In genomic region chr1:31260218-31260923, GRCm38 (mm10) we compare ENCODE assay signal across 18 mouse cellular contexts. TPM values are rescaled to one million over a fixed set of nuclear protein-coding genes. Genes with fewer than 3 reads are reported as not detected.
DNase-seq lines count a peak whose midpoint lies in the region; ATAC-seq and TF ChIP-seq lines count a peak whose summit lies in the region.
"Had no signal": no experiment of that assay in that cellular context is flagged by ENCODE, and none has a peak within 500 bp of the region (broad histone marks: within the 10 kb centered on the region; RNA-seq: fewer than 3 reads in every experiment).

No protein-coding gene starts in this region.

- 0 out of 2 replicates have a peak, but pooled peaks cover 1% of the 10 kb centered on the region for H3K9me3 ChIP-seq in heart, postnatal 0 days (replicated peaks; ENCODE audit: control insufficient read depth, low read length)
- no peaks in the 10 kb centered on the region for H3K9me3 ChIP-seq in midbrain, embryonic 10.5 days (replicated peaks)
- H3K9me3 ChIP-seq: forebrain, embryonic 15.5 days; hindbrain, embryonic 12.5 days; midbrain, embryonic 15.5 days had no signal

- no peak for TF ChIP-seq EP300 in heart, postnatal 0 days (IDR thresholded peaks at IDR 0.05; ENCODE audit: low read depth)

- DNase-seq in heart, postnatal 0 days (ENCODE audit: low spot score) = no peak
- DNase-seq in heart, postnatal 4 days = no peak
- peak; percentile 3 to 19 for DNase-seq in layer of hippocampus, postnatal 36 days
- DNase-seq in layer of hippocampus, adult 9-11 months = no peak
- peak; percentile 2 for DNase-seq in ZHBTc4 (ENCODE audit: low read depth, low spot score)
- peak; percentile 19 to 39 for DNase-seq in left cerebral cortex, adult 9 months (ENCODE audit: low spot score in 2 of 2)
- DNase-seq in midbrain, embryonic 10.5 days (ENCODE audit: low spot score) = no peak
- no peak for DNase-seq in ovary, postnatal 36 days (ENCODE audit: low spot score)
- DNase-seq: cerebellum, adult 18-20 months; thymus, postnatal 14 days had no signal

- no peak overlapping the region for H3K9ac ChIP-seq in heart, postnatal 0 days (replicated peaks; ENCODE audit: low read depth, low read length)
- H3K9ac ChIP-seq: forebrain, embryonic 15.5 days; hindbrain, embryonic 12.5 days; midbrain, embryonic 15.5 days had no signal

- no peak overlapping the region; the same call in 1 of the 2 replicates for H3K27ac ChIP-seq in heart, postnatal 0 days (ENCODE audit: low read depth)
- no peak overlapping the region for H3K27ac ChIP-seq in midbrain, embryonic 10.5 days (replicated peaks)
- H3K27ac ChIP-seq: forebrain, embryonic 15.5 days; hindbrain, embryonic 12.5 days; macrophage; midbrain, embryonic 15.5 days had no signal

- no peaks in the 10 kb centered on the region for H3K36me3 ChIP-seq in heart, postnatal 0 days (replicated peaks; ENCODE audit: control insufficient read depth, insufficient read depth, low read length)
- no peaks in the 10 kb centered on the region for H3K36me3 ChIP-seq in midbrain, embryonic 10.5 days
- H3K36me3 ChIP-seq: forebrain, embryonic 15.5 days; hindbrain, embryonic 12.5 days; midbrain, embryonic 15.5 days had no signal

- no peaks in the 10 kb centered on the region for H3K27me3 ChIP-seq in heart, postnatal 0 days (ENCODE audit: control insufficient read depth, insufficient read depth, low read length)
- no peaks in the 10 kb centered on the region for H3K27me3 ChIP-seq in midbrain, embryonic 10.5 days (ENCODE audit: low read depth, poor library complexity, severe bottlenecking)
- H3K27me3 ChIP-seq: forebrain, embryonic 15.5 days; hindbrain, embryonic 12.5 days; midbrain, embryonic 15.5 days had no signal

- H3K4me3 ChIP-seq in heart, postnatal 0 days (ENCODE audit: low read depth, low read length) = no peak overlapping the region
- no peak overlapping the region for H3K4me3 ChIP-seq in midbrain, embryonic 10.5 days
- H3K4me3 ChIP-seq: forebrain, embryonic 15.5 days; hindbrain, embryonic 12.5 days; midbrain, embryonic 15.5 days had no signal

- 0 out of 2 replicates have a peak, but pooled peaks have one; percentile 27 for ATAC-seq in heart, postnatal 0 days (ENCODE audit: insufficient read depth, low read depth)
- ATAC-seq: forebrain, embryonic 15.5 days; midbrain, embryonic 15.5 days had no signal

- H3K4me2 ChIP-seq in heart, postnatal 0 days (ENCODE audit: low read depth, low read length) = no peak overlapping the region
- H3K4me2 ChIP-seq: forebrain, embryonic 15.5 days; hindbrain, embryonic 12.5 days; midbrain, embryonic 15.5 days had no signal

- TF ChIP-seq CTCF in heart, postnatal 0 days (IDR thresholded peaks at IDR 0.05; ENCODE audit: low read depth) = no peak

- no peaks in the 10 kb centered on the region for H3K4me1 ChIP-seq in heart, postnatal 0 days (ENCODE audit: control insufficient read depth, insufficient read depth)
- H3K4me1 ChIP-seq in midbrain, embryonic 10.5 days = no peaks in the 10 kb centered on the region
- H3K4me1 ChIP-seq: forebrain, embryonic 15.5 days; hindbrain, embryonic 12.5 days; midbrain, embryonic 15.5 days had no signal

- 51% methylated on average over 10 of the region's 10 CpGs for WGBS in heart, postnatal 0 days
- WGBS in midbrain, embryonic 10.5 days = 88% methylated on average over 10 of the region's 10 CpGs

RNA-seq across cellular contexts. Expression of gene Pih1d3, which starts 37.7 kb away (rescaled TPM):
- not detected in 2 replicates for total RNA-seq in heart, postnatal 0 days (2014; rRNA removed; ENCODE audit: low replicate concordance)
- polyA plus RNA-seq in heart, postnatal 0 days (2015; fragmentation: Nextera tagmentation; extraction: Ambion mirVana) = not detected in 2 replicates
- not detected for total RNA-seq in heart, postnatal 4 days (2021)
- not detected for total RNA-seq in layer of hippocampus, postnatal 36 days (2021)
- polyA plus RNA-seq in midbrain, embryonic 10.5 days (2016; fragmentation: Nextera tagmentation; extraction: Ambion mirVana) = not detected in 2 replicates
- total RNA-seq: granulocyte monocyte progenitor cell, adult 5-6 weeks; MEL had no signal
- polyA plus RNA-seq: forebrain, embryonic 15.5 days; hindbrain, embryonic 12.5 days; limb, embryonic 14.5 days; macrophage; midbrain, embryonic 15.5 days; neural tube, embryonic 11.5 days had no signal

RNA-seq across cellular contexts. Expression of gene 4931428L18Rik, which starts 37.9 kb away (rescaled TPM):
- total RNA-seq in heart, postnatal 0 days (2014; rRNA removed; ENCODE audit: low replicate concordance) = not detected in 2 replicates
- polyA plus RNA-seq in heart, postnatal 0 days (2015; fragmentation: Nextera tagmentation; extraction: Ambion mirVana) = 0.23 TPM in 1 of 2 replicates, not detected in the other
- not detected for total RNA-seq in heart, postnatal 4 days (2021)
- total RNA-seq in layer of hippocampus, postnatal 36 days (2021) = not detected
- polyA plus RNA-seq in midbrain, embryonic 10.5 days (2016; fragmentation: Nextera tagmentation; extraction: Ambion mirVana) = not detected in 2 replicates
- total RNA-seq: granulocyte monocyte progenitor cell, adult 5-6 weeks; MEL had no signal
- polyA plus RNA-seq: forebrain, embryonic 15.5 days; hindbrain, embryonic 12.5 days; limb, embryonic 14.5 days; macrophage; midbrain, embryonic 15.5 days; neural tube, embryonic 11.5 days had no signal

Comparison
In these comparisons a context has a peak if more than half of its experiments do, and no peak if none do; other contexts are left out.
1. DNase-seq: peak in layer of hippocampus, postnatal 36 days (2 of 2), ZHBTc4 (single experiment) and left cerebral cortex, adult 9 months (2 of 2); none in heart, postnatal 0 days (single experiment), heart, postnatal 4 days (single experiment), layer of hippocampus, adult 9-11 months (single experiment), midbrain, embryonic 10.5 days (single experiment) and ovary, postnatal 36 days (single experiment).